Mouse (Mus musculus) frontal cortex, postnatal 25 days (tissue): ENCODE measurements at regions not wholly inside any gene's neighbourhood (a gene's known extent, or its start where the extent isn't known, plus 50 kb on each side); places are given as distances from the start of the nearest gene placed in this dataset.

Experiments used
- DNase-seq, 2 experiments: peaks; one replicate each; pipeline ENCODE4 v3.0.0; 2022; ENCODE audit warnings: low spot score in 2 of 2

DNA sequence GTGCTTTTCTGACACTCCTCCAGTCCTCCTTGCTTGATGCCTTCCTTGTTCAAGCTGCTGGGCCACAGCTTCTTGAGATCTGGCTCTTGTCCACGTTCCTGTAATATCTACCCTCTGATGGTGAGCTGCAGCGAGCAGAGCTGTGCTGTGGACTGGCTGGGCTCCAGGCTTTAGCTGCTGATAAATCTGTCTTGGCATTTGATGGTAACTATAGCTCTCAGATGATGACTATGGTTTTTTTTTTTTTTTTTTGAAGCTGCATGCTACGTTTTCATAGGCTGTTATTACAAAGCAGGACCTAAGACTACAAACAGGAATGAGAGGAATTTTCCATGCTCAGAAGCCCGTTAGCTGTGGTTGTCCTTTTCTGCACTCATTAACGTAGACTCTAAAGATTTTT lies 352.3 kb downstream of the Nup35 start:
- peak; percentile 5 to 9 for DNase-seq

DNA sequence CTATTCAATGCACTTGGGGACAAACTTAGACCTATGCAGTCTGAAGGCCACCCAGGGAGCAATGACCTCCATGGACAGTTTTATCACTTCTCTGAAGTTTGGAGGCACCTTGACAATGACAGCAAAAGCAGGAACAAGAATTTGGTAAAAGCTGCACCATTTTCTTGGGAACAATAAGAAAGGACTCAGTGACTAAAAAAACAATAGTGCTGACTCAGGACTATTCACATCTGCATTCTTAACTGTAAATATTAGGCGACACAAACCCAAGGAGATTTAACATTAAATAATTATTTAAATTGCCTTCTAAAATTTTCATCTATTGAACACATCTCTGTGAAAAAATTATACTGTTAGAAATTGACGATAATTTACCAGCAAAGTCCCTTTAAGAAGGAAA lies 356.2 kb downstream of the Nup35 start:
- DNase-seq: no peak

DNA sequence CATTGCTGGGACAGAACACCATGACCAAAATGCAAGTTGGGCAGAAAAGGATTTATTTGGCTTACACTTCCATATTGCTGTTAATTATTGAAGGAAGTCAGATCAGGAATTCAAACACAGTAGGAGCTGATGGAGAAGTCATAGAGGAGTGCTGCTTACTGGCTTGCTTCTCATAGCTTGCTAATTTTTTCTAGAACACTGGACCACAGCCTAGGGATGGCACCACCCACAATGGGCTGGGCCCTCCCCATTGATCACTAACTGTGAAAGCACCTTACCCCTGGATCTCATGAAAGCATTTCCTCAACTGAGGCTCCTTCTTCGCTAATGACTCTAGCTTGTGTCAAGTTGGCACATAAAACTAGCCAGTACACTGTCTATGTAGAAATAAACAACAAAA lies 381.3 kb downstream of the Nup35 start:
- DNase-seq: no peak

DNA sequence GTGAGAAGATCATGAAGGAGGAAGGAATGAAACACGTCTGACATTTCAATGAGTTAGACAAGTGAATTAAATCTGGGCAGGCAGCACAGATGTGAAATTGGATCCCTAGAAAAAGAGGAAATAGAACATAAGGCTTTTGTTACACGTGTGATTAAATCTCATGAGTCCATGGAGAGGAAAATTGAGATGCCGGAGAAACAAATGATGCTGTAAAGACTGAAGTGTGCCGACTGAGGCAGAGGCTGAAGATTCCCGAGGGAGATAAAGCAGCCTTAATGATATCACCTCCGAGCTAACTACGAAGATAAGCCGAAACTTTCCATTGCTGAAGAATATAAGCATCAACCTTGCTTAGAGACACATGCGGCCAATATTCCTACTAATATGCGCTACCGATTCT lies 390.0 kb downstream of the Nup35 start:
- no peak for DNase-seq

DNA sequence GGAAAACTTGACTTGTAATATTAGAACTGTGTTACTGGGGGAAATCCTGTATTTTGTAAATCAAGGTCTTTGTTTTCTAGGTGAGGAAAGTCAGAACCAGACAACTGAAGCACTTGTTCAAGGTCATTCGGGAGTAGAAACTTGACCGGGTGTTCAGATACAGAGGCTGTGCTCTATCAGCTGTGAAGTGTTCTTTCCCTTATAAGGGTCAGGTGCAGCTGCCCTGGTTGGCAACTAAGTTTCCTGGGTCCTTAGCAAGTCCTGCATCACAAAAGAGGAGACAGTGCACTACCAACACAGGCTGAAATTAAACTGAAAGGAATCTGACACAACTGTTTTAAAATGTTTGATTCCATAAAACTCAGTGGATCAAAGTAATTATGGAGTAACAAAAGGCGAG lies 406.6 kb downstream of the Nup35 start:
- no peak for DNase-seq
